Mouse (Mus musculus): ENCODE data around the gene Actl10.

GRCm38 (mm10) chr2:154591239-154591638 is 39.7 kb downstream of the Actl10 start:
- TF ChIP-seq POLR2A (IDR thresholded peaks at IDR 0.05; ENCODE audit: control insufficient read depth, low read depth, low read length): no peak
- TF ChIP-seq CTCF (IDR thresholded peaks at IDR 0.05; ENCODE audit: control insufficient read depth, insufficient read depth, insufficient replicate concordance, low read depth, low read length): no peak

Data from testis, adult 2 months (tissue).